Mouse (Mus musculus): ENCODE measurements around the gene Nfatc3. TPM values are rescaled to one million over a fixed set of nuclear protein-coding genes. Genes with fewer than 3 reads are reported as not detected.
A peak's percentile ranks its signal among the peaks of the same experiment; 100 is the strongest.

Nfatc3 gene
- total and polyA plus RNA-seq, 3 experiments = 15.0 to 189 (median 31.0) TPM

GRCm38 (mm10) chr8:106135672-106136071 lies 77.0 kb downstream of the Nfatc3 start:
- Histone ChIP-seq H3K4me3 (ENCODE audit: low read depth, low read length) (peak overlapping the region; percentile 63; the same call in 1 of the 2 replicates), H3K9me3 (replicated peaks) (no peaks in the 10 kb centered on the region; the same call in 1 of the 2 replicates), H3K4me1 (ENCODE audit: insufficient read depth, low read depth, low read length) (peaks cover 38% of the 10 kb centered on the region), H3K27me3 (ENCODE audit: insufficient read depth, low read length) (peaks cover 67% of the 10 kb centered on the region), H3K36me3 (replicated peaks) (peaks cover 38% of the 10 kb centered on the region)
- no peak for TF ChIP-seq TAL1 (conservative IDR thresholded peaks at IDR 0.05; ENCODE audit: low read depth, low read length)
- TF ChIP-seq CTCF (IDR thresholded peaks at IDR 0.05; ENCODE audit: low read depth, low read length) = no peak
- no peak for TF ChIP-seq GATA2 (IDR thresholded peaks at IDR 0.05; ENCODE audit: borderline replicate concordance, low read depth, low read length)
- TF ChIP-seq GATA1 (IDR thresholded peaks at IDR 0.05; ENCODE audit: borderline replicate concordance, low read length) = no peak
- no peak for TF ChIP-seq POLR2AphosphoS5 (IDR thresholded peaks at IDR 0.05; ENCODE audit: insufficient replicate concordance, low read depth, low read length)
- no peak for DNase-seq (ENCODE audit: low spot score)
- no peak for ATAC-seq (ENCODE audit: extremely low read depth, insufficient number of reproducible peaks, low FRiP score, poor library complexity, severe bottlenecking)

GRCm38 (mm10) chr8:106136156-106137130 lies 77.8 kb downstream of the Nfatc3 start, which contains the start of gene Esrp2:
TSS of gene Esrp2 (minus strand) at chr8:106136974.
- Histone ChIP-seq H3K4me3 (ENCODE audit: low read depth, low read length) (peak within 1 kb of the TSS; percentile 63; the same call in 1 of the 2 replicates), H3K27me3 (ENCODE audit: insufficient read depth, low read length) (peaks cover 67% of the 10 kb centered on the region), H3K9me3 (replicated peaks) (no peaks in the 10 kb centered on the region; the same call in 1 of the 2 replicates), H3K4me1 (ENCODE audit: insufficient read depth, low read depth, low read length) (peaks cover 41% of the 10 kb centered on the region), H3K36me3 (replicated peaks) (peaks cover 30% of the 10 kb centered on the region)
- DNase-seq (ENCODE audit: low spot score) = no peak
- ATAC-seq (ENCODE audit: extremely low read depth, insufficient number of reproducible peaks, low FRiP score, poor library complexity, severe bottlenecking) = no peak
- TF ChIP-seq GATA1 (IDR thresholded peaks at IDR 0.05; ENCODE audit: borderline replicate concordance, low read length) = no peak
- no peak for TF ChIP-seq POLR2AphosphoS5 (IDR thresholded peaks at IDR 0.05; ENCODE audit: insufficient replicate concordance, low read depth, low read length)
- TF ChIP-seq GATA2 (IDR thresholded peaks at IDR 0.05; ENCODE audit: borderline replicate concordance, low read depth, low read length) = no peak
- TF ChIP-seq CTCF (IDR thresholded peaks at IDR 0.05; ENCODE audit: low read depth, low read length) = no peak
- TF ChIP-seq TAL1 (conservative IDR thresholded peaks at IDR 0.05; ENCODE audit: low read depth, low read length) = no peak

GRCm38 (mm10) chr8:106137218-106137905 lies 78.7 kb downstream of the Nfatc3 start:
- Histone ChIP-seq H3K4me1 (ENCODE audit: insufficient read depth, low read depth, low read length) (peaks cover 42% of the 10 kb centered on the region), H3K9me3 (replicated peaks) (no peaks in the 10 kb centered on the region; the same call in 1 of the 2 replicates), H3K4me3 (ENCODE audit: low read depth, low read length) (peak overlapping the region; percentile 63; the same call in 1 of the 2 replicates), H3K27me3 (ENCODE audit: insufficient read depth, low read length) (peaks cover 69% of the 10 kb centered on the region), H3K36me3 (replicated peaks) (peaks cover 21% of the 10 kb centered on the region)
- TF ChIP-seq GATA1 (IDR thresholded peaks at IDR 0.05; ENCODE audit: borderline replicate concordance, low read length) (no peak), TAL1 (conservative IDR thresholded peaks at IDR 0.05; ENCODE audit: low read depth, low read length) (no peak), POLR2AphosphoS5 (IDR thresholded peaks at IDR 0.05; ENCODE audit: insufficient replicate concordance, low read depth, low read length) (no peak), CTCF (IDR thresholded peaks at IDR 0.05; ENCODE audit: low read depth, low read length) (no peak), GATA2 (IDR thresholded peaks at IDR 0.05; ENCODE audit: borderline replicate concordance, low read depth, low read length) (no peak)
- DNase-seq (ENCODE audit: low spot score) (no peak), ATAC-seq (ENCODE audit: extremely low read depth, insufficient number of reproducible peaks, low FRiP score, poor library complexity, severe bottlenecking) (no peak)

GRCm38 (mm10) chr8:106137906-106138477 lies 79.4 kb downstream of the Nfatc3 start:
- H3K4me3 ChIP-seq (ENCODE audit: low read depth, low read length) = peak overlapping the region; percentile 58; the same call in 1 of the 2 replicates
- ATAC-seq (ENCODE audit: extremely low read depth, insufficient number of reproducible peaks, low FRiP score, poor library complexity, severe bottlenecking) = no peak
- H3K36me3 ChIP-seq (replicated peaks) = peaks cover 15% of the 10 kb centered on the region
- H3K27me3 ChIP-seq (ENCODE audit: insufficient read depth, low read length) = peaks cover 69% of the 10 kb centered on the region
- TF ChIP-seq POLR2AphosphoS5 (IDR thresholded peaks at IDR 0.05; ENCODE audit: insufficient replicate concordance, low read depth, low read length) (no peak), CTCF (IDR thresholded peaks at IDR 0.05; ENCODE audit: low read depth, low read length) (no peak), GATA1 (IDR thresholded peaks at IDR 0.05; ENCODE audit: borderline replicate concordance, low read length) (no peak), TAL1 (conservative IDR thresholded peaks at IDR 0.05; ENCODE audit: low read depth, low read length) (no peak), GATA2 (IDR thresholded peaks at IDR 0.05; ENCODE audit: borderline replicate concordance, low read depth, low read length) (no peak)
- DNase-seq (ENCODE audit: low spot score) = no peak
- H3K9me3 ChIP-seq (replicated peaks) = no peaks in the 10 kb centered on the region; the same call in 1 of the 2 replicates
- H3K4me1 ChIP-seq (ENCODE audit: insufficient read depth, low read depth, low read length) = peaks cover 42% of the 10 kb centered on the region

- DNase-seq (ENCODE audit: low spot score) (no peak), ATAC-seq (ENCODE audit: extremely low read depth, insufficient number of reproducible peaks, low FRiP score, poor library complexity, severe bottlenecking) (no peak)
- Histone ChIP-seq H3K9me3 (replicated peaks) (no peaks in the 10 kb centered on the region; the same call in 1 of the 2 replicates), H3K27me3 (ENCODE audit: insufficient read depth, low read length) (peaks cover 69% of the 10 kb centered on the region), H3K36me3 (replicated peaks) (peaks cover 9% of the 10 kb centered on the region), H3K4me1 (ENCODE audit: insufficient read depth, low read depth, low read length) (peaks cover 42% of the 10 kb centered on the region), H3K4me3 (ENCODE audit: low read depth, low read length) (no peak overlapping the region)
- TF ChIP-seq GATA1 (IDR thresholded peaks at IDR 0.05; ENCODE audit: borderline replicate concordance, low read length) = no peak
- TF ChIP-seq POLR2AphosphoS5 (IDR thresholded peaks at IDR 0.05; ENCODE audit: insufficient replicate concordance, low read depth, low read length) = no peak
- TF ChIP-seq TAL1 (conservative IDR thresholded peaks at IDR 0.05; ENCODE audit: low read depth, low read length) = no peak
- no peak for TF ChIP-seq CTCF (IDR thresholded peaks at IDR 0.05; ENCODE audit: low read depth, low read length)
- no peak for TF ChIP-seq GATA2 (IDR thresholded peaks at IDR 0.05; ENCODE audit: borderline replicate concordance, low read depth, low read length)
Measured at GRCm38 (mm10) chr8:106138616-106139015, 80.0 kb downstream of the Nfatc3 start.

Measured in G1E (cell line).